ENCODE assay signal across 31 mouse cellular contexts in the genomic region with DNA sequence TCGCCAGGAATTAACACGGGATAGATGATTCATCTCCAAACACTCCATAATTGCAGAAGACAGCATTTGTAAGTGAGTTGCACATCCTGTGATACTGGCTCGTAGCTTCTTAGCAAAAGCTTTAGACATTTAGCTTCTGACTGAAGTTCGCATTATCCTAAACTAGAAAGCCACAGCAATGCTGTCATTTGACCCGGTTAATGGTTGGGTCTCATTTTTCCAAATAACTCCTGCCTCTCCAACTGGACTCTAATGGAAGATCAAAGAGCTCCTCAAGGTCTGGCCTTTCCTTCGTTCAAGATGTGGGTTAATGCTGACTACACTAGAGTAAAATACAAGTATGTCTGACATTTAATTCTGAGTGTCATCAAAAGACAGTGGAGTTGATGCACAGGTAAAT.
"Had no signal": no experiment of that assay in that cellular context is flagged by ENCODE, and none has a peak within 500 bp of the region (broad histone marks: within the 10 kb centered on the region; RNA-seq: fewer than 3 reads in every experiment).

No protein-coding gene starts in this region.

- H3K9ac ChIP-seq: limb, embryonic 12.5 days; limb, embryonic 13.5 days; limb, embryonic 15.5 days; liver, embryonic 12.5 days; liver, embryonic 13.5 days; liver, embryonic 14.5 days; liver, embryonic 15.5 days; liver, postnatal 0 days; lung, embryonic 14.5 days; lung, embryonic 15.5 days; midbrain, embryonic 12.5 days; midbrain, embryonic 13.5 days; midbrain, embryonic 15.5 days; neural tube, embryonic 12.5 days had no signal

- H3K4me1 ChIP-seq: limb, embryonic 10.5 days; limb, embryonic 12.5 days; limb, embryonic 13.5 days; limb, embryonic 15.5 days; liver, embryonic 12.5 days; liver, embryonic 13.5 days; liver, embryonic 15.5 days; lung, embryonic 15.5 days; megakaryocyte, embryonic 14.5 days; midbrain, embryonic 10.5 days; midbrain, embryonic 12.5 days; midbrain, embryonic 13.5 days; midbrain, embryonic 15.5 days; neural tube, embryonic 12.5 days had no signal

- H3K27me3 ChIP-seq: limb, embryonic 12.5 days; limb, embryonic 13.5 days; limb, embryonic 15.5 days; liver, embryonic 12.5 days; liver, embryonic 13.5 days; liver, embryonic 15.5 days; lung, embryonic 15.5 days; megakaryocyte, embryonic 14.5 days; midbrain, embryonic 12.5 days; midbrain, embryonic 13.5 days; midbrain, embryonic 15.5 days; neural tube, embryonic 12.5 days had no signal

- H3K27ac ChIP-seq: limb, embryonic 10.5 days; limb, embryonic 12.5 days; limb, embryonic 13.5 days; limb, embryonic 15.5 days; liver, embryonic 12.5 days; liver, embryonic 13.5 days; liver, embryonic 14.5 days; liver, embryonic 15.5 days; lung, embryonic 15.5 days; macrophage; midbrain, embryonic 10.5 days; midbrain, embryonic 12.5 days; midbrain, embryonic 13.5 days; midbrain, embryonic 15.5 days; neural tube, embryonic 12.5 days had no signal

- ATAC-seq: liver, embryonic 12.5 days; liver, postnatal 0 days; lung, postnatal 0 days; midbrain, embryonic 13.5 days; midbrain, embryonic 15.5 days; midbrain, embryonic 16.5 days had no signal

- H3K9me3 ChIP-seq: limb, embryonic 10.5 days; limb, embryonic 12.5 days; limb, embryonic 13.5 days; limb, embryonic 15.5 days; liver, embryonic 12.5 days; liver, embryonic 13.5 days; liver, embryonic 15.5 days; lung, embryonic 15.5 days; megakaryocyte, embryonic 14.5 days; midbrain, embryonic 10.5 days; midbrain, embryonic 12.5 days; midbrain, embryonic 13.5 days; midbrain, embryonic 15.5 days; neural tube, embryonic 12.5 days had no signal

- DNase-seq: left cerebral cortex, postnatal 4 days; liver; liver, embryonic 13.5 days; liver, postnatal 0 days; lung, adult 18-20 months; lung, embryonic 14.5 days; lung, postnatal 10 days; lung, postnatal 14 days; lung, postnatal 36 days; lung, postnatal 4 days; midbrain, embryonic 14.5 days had no signal

- H3K4me2 ChIP-seq: limb, embryonic 12.5 days; limb, embryonic 13.5 days; limb, embryonic 15.5 days; liver, embryonic 11.5 days; liver, embryonic 12.5 days; liver, embryonic 13.5 days; liver, embryonic 15.5 days; lung, embryonic 14.5 days; lung, embryonic 15.5 days; midbrain, embryonic 11.5 days; midbrain, embryonic 12.5 days; midbrain, embryonic 13.5 days; midbrain, embryonic 15.5 days; neural tube, embryonic 12.5 days had no signal

- H3K4me3 ChIP-seq: limb, embryonic 10.5 days; limb, embryonic 12.5 days; limb, embryonic 13.5 days; limb, embryonic 15.5 days; liver, embryonic 12.5 days; liver, embryonic 13.5 days; liver, embryonic 15.5 days; lung, embryonic 15.5 days; megakaryocyte, embryonic 14.5 days; midbrain, embryonic 10.5 days; midbrain, embryonic 12.5 days; midbrain, embryonic 13.5 days; midbrain, embryonic 15.5 days; myocyte; neural tube, embryonic 12.5 days had no signal

- H3K36me3 ChIP-seq: limb, embryonic 10.5 days; limb, embryonic 12.5 days; limb, embryonic 13.5 days; limb, embryonic 15.5 days; liver, embryonic 12.5 days; liver, embryonic 13.5 days; liver, embryonic 15.5 days; lung, embryonic 15.5 days; midbrain, embryonic 10.5 days; midbrain, embryonic 12.5 days; midbrain, embryonic 13.5 days; midbrain, embryonic 15.5 days; neural tube, embryonic 12.5 days had no signal
